Mouse (Mus musculus) right cerebral cortex, postnatal 10 days (tissue): ENCODE measurements around the gene Slc12a5.

ENCODE experiments used
- DNase-seq, 2 experiments: peaks; one replicate each; pipeline ENCODE4 v3.0.0; 2021; ENCODE audit warnings: low spot score in 2 of 2

Slc12a5 gene

DNA sequence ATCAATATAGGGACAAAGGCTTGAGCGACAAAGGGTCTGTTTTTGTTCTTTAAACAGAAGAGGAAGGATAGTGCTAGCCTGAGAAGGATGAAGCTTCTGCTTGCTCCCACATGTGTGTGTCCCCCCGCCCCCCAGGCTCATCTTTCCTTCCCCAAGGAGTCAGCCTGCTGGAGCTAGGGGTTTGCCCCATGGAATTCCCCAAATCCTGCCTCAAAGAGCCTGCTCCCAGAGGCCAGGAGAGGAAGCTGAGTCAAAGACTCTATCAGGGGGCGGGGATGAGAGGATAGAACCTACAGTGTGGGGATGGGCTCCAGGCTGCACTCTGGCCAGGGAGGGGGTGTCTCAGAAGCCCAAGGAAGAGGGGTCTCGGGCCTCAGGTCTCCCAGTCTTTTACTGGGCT, 13.1 kb upstream of the Slc12a5 start:
- no peak for DNase-seq

DNA sequence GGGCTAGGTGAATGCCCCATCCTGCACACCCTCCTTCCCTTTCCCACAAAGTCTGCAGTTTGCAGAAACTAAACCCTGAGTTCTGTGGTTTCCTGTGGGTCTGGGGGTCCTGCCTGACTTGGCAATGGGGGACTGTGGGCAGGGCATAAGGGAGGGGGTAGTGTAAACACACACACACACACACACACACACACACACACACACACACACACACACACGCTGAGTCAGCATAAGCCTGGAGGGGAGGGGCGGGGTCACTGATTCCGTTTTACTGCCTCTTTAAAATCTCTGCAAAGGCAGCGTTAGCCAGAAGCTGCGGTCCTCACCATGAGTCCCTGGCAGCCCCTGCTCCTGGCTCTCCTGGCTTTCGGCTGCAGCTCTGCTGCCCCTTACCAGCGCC, 12.7 kb upstream of the Slc12a5 start:
- DNase-seq, result no peak

DNA sequence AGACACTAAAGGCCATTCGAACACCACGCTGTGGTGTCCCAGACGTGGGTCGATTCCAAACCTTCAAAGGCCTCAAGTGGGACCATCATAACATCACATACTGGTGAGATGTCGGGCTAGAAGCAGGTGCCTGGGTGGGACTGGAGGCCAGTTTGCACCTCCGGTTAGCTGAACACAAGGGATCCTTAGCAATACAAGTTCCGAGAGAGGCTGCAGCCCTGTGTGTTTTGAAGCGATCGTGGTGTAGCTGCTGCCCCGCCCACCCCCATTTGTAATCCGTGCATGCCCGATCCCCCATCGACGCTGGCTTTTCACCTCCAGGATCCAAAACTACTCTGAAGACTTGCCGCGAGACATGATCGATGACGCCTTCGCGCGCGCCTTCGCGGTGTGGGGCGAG, 11.6 kb upstream of the Slc12a5 start:
- no peak for DNase-seq

DNA sequence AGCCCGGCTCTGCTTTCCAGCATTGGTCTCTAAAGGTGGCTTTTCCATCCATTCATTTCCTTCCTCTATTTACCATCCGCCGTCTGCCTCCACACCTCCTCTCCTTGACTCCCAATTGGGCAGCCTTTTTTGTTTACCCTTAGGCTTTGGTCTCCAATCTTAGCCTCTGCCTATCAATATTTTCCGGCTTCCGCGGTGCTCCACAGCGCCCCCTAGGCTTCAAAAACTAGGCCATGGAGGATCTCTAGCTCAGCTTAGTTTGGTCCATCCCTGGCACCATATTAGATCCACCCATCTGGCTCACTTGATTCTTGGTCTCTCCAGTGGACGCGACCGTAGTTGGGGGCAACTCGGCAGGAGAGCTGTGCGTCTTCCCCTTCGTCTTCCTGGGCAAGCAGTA, 10.1 kb upstream of the Slc12a5 start:
- no peak for DNase-seq

DNA sequence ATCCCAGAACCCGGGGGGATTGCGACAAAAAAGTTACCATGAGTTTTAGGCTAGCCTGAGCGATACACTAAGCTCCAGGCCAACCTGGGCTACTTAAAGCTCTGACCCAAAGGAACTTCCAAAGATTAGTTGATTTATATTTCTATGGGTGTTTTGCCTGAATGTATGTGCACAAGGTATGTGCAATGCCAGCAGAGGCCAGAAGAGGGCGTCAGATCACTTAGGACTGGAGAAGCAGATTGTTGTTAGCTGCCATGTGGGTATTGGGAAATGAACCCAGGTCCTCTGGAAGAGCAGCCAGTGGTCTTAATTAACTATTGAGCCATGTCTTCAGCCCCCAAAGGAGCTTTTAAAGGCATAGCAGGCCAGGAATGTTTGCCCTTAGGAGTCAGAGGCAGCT, 8.9 kb upstream of the Slc12a5 start:
- DNase-seq, result no peak

DNA sequence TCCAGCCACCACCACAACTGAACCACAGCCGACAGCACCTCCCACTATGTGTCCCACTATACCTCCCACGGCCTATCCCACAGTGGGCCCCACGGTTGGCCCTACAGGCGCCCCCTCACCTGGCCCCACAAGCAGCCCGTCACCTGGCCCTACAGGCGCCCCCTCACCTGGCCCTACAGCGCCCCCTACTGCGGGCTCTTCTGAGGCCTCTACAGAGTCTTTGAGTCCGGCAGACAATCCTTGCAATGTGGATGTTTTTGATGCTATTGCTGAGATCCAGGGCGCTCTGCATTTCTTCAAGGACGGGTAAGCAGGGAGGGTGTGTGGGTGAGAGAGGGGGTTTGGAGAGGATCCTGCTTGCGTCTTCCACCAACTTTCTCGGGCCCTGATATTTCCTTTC, 8.2 kb upstream of the Slc12a5 start:
- DNase-seq, result no peak

DNA sequence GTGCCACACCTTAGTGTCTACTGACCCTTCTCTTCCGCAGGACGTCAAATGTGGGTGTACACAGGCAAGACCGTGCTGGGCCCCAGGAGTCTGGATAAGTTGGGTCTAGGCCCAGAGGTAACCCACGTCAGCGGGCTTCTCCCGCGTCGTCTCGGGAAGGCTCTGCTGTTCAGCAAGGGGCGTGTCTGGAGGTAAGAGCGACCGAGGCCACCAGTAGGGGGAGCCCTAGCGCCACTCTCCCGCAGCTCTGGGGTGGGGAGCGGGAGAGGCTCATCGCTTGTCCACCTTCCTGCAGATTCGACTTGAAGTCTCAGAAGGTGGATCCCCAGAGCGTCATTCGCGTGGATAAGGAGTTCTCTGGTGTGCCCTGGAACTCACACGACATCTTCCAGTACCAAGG, 7.4 kb upstream of the Slc12a5 start:
- peak; percentile 71 to 83 for DNase-seq

DNA sequence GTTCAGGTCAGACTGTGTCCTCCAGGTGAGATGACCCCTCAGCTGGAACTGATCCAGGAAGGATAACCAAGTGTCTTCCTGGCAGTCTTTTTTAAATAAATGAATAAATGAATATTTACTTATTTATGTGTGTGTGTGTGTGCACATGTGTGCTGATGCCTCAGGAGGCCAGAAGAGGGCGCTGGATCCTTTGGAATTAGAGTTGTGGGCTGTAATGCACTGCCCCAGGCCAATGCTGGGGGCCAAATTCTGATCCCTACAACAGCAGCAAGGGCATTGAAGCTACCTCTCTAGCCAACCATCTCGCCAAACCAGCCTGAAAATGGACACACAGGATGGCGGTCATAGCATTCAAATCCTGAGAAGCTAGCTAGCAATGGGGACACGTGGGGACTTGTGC, 4.9 kb upstream of the Slc12a5 start:
- no peak for DNase-seq

DNA sequence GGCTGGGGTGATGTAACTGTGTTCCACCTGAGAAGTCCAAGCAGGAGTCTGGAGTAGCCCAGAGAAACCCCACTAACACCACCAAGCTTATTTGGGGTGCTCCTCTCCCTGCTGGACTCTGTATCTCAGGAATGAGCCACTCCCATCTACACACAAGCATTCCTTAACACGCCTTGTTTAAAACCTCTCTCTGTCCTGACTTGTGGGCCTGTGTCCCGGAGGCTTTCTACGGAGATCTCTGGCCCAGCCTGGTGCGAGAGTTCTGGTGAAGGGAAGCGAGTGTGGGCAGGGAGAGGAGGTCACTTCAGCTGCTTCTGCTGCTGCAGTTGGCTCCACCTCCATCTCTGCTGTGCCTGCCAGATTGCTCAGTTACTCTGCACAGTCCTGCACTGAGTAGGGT, 4.4 kb upstream of the Slc12a5 start:
- no peak for DNase-seq

DNA sequence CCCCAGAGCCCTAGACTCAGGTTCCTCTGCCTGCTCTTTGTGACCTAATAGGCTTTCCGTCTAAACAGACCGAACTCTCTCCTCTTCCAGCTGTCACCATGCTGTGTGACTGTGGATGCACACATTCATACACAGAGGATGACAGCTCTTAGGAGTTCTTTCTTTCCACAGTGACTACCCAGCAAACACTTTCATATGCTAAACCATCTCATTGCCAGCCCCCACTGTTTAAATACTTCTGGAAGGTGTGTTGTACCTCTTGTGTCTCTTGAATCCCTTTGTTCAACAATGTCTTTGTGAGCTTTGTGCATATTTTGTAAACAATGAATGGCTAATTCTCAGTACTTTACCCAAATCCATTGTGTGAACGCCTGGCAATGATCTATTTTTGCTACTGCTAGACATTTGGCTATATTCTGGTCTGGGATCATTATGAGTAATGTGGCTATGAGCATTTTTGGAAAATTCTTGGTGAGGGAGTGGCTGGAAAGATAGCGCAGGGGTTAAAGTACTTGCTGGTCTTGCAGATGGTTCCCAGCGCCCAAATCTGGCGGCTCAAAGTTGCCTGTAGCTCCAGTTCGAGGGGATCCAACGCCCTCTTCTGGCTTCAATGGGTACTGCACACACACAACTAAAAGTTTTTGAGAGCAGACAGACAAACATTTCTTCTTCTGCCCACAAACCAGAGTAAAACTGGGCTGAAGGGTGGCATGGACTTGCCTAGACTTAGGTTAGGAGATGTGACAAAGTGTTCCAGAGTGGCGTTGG, 2.9 kb upstream of the Slc12a5 start:
- DNase-seq, result no peak

DNA sequence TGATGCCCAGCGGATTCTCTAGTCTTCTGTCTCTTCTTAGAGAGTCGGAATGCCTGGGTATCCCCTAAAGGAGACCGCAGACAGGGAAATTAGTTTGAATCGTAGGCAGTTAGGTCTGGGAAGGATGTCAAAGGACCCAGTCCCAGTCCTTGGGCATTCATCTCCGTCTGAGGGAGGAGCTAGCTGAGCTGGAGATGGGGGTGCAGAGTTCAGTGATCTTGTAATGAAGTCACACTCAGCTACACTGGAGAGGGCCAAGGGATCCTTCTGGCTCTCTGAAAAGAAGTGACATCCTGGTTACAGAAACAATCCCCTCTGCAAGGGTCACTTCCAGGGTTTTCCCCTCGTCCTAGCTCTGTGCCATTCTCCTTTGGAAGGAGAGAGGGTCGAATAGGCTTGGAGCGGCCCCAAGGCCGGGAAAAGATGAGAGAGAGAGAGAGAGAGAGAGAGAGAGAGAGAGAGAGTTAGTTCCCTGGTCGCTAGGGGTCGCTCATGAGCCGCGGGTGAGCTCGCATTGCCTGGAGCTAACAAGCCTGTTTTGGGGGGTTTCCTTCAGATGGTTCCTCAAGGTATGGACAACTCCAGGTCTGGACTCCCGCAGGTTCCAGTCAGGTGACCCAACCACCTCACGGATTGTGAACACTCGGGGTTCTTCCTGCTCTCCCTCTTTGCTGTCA, 1.0 kb downstream of the Slc12a5 start:
- peak; percentile 75 to 87 for DNase-seq

DNA sequence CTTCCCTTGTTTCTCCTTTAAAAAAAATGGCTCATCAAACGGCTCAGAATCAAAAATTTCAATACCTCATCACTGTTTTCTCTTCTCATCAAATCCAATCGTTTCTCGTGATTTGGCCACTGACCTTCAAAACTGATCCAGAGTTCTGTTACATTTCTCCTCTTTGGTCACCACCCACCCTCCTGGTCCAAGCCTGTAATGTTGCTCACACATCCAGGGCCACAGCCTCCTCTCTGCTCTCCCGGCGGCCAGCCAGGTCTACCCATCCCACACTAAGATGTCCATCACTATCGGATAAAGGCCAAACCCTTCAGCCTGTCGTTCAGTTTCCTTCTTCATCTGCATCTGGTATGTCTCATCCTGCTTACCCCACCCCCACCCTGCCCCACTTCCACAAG, 1.6 kb downstream of the Slc12a5 start:
- DNase-seq, result no peak

DNA sequence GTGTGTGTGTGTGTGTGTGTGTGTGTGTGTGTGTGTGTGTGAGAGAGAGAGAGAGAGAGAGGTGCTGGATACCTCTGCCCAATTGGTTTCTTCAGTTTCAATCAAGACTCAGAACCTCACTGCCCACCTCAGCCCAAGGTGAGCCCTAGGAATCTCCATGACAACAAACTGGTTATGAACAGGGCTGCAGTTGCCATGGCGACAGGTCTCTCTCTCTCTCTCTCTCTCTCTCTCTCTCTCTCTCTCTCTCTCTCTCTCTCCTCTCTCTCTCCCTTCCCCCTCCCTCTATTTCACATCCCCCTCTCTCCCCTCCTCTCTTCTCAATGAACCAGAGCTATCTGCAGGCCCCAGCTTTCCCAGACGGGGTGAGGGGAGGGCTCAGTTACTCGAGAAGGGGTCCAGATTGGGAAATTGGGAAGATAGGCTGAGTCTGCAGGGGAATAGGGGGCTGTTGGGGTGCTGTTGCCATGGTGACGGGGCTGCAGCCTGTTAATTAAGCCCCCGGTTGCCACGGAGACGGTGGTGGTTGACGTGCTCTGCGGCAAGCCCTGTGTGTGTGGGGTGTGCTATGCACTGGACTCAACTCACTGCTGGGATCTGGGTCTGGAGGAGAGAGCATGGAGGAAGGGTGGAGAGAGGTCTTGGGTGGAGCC, 3.8 kb downstream of the Slc12a5 start:
- peak; percentile 87 to 92 for DNase-seq

DNA sequence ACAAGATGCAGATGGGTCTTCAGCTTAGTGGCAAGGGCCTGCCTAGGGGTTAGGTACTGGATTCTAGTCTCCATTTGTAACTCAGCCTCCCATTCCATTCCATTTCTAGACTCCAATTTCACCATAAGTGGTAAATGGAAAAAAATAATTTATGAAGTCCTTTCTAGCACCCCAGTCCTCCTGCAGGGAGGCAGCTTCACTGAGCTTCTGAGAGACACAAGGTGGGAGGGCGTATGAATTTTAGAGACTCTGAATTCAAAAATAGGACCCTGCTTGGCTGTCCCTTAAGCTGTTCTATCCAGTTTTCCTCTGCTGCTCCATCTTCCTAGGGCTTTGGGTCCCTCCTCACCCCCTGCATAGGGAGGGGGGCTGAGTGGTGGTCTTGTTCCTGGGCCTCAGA, 4.4 kb downstream of the Slc12a5 start:
- DNase-seq, result no peak

DNA sequence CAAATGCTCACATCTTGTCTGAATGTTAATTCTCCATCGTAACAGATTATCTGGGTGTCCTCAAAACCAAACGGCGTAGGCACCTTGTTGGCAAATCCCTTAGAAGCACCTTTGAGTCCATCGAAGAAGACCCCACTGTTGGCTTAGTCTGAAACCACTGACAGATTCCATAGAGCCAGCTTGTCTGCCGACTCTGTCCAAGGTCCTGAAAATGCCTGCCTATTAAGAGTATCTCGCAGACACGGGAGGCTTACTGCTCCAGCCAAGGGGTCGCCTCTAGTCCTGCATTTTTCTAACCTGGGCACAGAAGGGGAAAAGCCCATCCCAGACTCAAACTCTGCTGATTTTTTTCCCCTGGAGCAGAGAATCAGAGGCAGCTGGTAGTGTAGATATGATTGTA, 5.8 kb downstream of the Slc12a5 start:
- no peak for DNase-seq

DNA sequence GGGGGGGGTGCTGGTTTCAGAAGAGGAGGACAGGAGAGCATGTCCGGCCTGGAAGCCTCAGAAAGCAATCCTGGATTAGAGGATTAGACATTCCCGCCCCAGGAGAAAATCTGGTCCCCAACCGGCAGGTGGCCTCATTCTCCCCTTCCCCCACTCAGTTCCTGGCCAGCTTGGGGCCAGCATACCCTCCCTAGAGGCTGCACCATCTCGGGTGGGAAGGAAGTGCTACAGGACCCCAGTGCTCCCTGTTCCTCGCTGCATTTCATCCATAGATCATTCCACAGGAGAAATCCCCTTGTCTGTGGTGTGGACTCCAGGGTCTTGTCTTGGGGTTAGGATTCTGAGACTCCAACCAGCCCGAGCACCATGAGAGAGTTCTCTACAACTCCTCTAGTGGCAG, 6.6 kb downstream of the Slc12a5 start:
- no peak for DNase-seq

DNA sequence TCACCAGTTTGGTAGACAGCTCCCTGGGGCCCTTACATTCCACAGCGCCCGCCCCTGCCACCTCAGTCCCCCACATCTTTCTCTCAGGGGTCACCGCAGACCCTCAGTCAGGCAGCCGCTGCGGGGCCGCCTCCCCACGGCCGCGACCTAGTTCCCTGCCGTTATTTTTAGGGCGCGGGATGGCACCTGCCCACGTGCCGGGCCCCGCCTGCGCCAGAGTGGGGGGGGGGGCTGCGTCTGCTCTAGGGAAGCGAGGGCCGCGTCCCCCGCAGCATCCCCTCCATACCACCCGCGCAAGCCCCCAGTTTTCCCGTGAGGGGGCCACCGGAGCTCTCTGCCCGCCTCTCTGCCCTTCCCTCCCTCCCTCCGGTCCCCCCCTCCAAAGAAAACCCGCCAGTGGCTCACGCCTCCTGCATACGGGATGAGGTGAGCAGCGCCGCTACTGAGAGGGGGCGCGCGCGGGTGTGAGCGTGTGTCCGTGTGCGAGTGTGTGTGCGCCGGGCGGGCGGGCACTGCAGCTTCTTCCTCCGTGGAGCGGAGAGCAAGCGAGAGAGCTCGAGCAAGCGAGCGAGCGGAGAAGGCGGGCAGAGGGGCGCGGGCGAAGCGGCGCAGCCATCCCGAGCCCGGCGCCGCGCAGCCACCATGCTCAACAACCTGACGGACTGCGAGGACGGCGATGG, 7.3 kb downstream of the Slc12a5 start:
- DNase-seq, result peak; percentile 89

DNA sequence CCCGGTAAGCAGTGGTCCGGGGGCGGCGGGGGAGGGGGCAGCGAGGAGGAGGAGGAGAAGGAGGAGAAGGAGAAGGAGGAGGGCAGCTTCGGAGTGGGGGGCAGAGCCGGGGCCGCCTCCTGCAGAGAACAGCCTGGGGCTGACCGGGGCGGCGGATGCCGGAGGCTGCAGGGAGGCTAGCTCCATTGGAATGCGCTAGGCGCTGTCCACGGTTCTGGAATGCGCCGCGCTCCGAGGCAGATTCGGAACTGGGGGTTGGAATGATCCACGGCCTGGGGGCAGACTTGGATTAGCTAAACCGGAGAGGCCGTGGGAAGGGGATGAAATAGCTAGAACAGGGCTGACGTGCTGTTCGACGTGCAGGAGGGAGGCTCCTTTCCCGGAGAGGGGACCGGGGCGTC, 7.8 kb downstream of the Slc12a5 start:
- DNase-seq, result peak; percentile 62 to 71

DNA sequence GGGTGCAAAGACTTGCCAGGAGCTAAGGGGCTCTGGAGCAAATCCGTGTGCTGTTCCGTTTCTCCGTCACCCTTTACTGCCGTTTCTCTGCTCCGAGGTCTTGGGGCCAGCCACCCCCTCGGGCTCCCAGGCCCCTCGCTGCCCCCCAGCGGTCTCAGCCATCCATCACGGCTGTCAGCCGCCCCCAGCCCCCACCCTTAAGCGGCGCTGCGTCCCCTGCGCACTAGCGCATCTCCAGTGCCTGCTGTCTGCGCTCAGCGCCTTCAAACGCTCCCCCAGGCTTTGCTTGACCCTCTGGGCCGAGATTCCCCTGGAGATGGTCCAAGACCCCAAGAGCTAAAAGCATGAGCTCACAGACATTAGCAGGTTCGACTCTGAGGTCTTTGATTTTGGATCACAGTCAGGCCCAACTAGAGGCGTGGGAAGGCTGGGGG, 8.8 kb downstream of the Slc12a5 start:
- DNase-seq, result peak; percentile 72 to 74

DNA sequence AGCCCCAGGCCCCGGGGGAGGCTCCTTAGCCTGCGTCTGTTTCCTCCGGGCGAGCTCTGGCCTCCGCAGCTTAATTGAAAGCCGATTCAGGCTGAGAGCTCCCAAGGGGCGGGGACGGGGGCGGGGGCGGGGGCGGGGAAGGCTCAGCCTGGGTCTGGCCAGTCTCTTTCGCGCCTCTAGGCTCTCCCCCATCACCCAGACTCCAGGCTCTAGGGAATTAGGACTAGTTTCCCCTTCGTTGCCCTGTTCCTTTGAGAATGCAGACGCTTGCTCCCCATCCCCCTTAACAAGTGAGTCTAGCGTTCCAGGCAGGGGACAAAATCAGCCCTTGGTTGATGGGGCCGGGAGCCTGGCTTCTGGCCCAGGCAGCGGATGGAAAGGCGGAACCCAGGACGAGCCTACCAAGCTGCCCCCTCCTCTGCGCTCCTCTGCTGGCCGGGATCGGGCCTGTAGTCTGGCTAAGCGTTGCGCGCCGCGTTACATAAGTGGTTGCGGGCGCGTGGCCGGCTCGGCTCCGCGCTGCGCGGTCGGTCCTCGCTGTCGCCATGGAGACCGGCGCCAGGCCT, 10.1 kb downstream of the Slc12a5 start:
- DNase-seq, result peak; percentile 76 to 79

DNA sequence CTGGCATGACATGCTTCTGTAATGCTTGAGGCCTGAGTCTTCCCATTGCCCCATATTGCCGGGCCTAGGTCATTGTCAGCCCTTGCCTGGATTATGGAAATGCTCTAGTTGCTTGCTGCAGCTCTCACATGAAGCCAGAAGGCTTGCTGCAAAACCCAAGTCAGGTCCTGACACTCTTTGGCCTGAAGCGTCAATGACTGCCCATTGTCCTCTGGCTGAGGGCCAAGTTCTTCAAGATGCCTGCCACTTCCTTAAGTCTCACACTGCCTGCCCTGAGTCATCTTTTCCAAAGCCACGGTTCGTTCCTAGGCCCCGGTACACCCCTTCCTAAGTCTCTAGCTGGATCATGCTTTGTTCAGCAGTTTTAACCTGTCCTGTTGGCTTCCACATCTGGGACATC, 12.0 kb downstream of the Slc12a5 start:
- no peak for DNase-seq

DNA sequence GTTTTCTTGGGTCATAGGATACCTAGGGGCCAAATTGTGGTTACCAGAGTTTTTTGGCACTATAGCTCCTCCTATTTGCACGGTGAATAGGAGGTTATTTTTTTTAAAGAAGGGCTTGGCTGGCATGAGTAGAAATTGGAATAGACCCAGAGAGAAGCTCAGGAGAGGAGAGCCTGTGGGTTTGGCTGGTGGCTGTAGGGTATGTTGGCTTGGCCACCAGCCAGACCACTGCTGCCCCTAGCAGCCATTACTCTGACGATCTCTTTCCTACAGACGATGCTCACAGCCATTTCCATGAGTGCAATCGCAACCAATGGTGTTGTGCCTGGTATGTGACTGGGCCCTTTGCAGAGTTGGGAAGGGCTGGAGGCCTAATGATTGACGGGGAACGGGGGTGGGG, 15.0 kb downstream of the Slc12a5 start:
- DNase-seq, result no peak
